8 mouse cellular contexts compared by ENCODE assay signal in the genomic region with DNA sequence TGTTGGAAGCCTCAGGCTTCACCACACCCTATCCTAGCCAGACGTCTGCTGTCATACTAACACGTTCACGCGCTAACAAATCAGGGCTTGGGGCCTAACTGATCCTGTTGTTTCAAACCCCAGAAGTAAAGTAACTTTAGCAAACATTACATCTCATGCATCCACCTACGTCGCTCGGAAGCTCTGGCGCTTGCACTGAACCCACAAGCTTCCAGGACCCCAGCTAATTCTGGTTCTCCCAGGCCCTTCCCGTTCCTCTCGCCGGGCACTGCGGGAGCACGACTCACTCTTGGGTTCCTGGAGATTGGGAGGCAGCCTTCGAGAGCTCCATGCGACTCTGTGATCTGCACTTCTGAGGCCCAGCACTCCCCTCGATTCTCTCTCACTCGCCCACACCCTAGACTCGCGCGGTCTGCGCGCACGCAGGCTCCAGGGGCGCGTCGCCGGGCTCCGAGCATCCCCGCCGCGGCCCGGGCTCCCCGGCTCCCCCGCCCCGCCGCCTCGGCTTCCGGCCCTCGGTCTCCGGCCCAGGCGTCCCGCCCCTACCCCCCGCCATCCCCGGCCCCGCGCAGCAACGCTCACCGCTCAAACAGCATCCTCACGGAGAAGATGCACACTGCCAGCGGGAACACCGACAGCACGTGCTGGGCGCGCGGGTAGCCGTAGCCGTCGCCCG. TPM values are rescaled to one million over a fixed set of nuclear protein-coding genes. Genes with fewer than 3 reads are reported as not detected.
A peak's percentile ranks its signal among the peaks of the same experiment; 100 is the strongest.
DNase-seq lines count a peak whose midpoint lies in the region; ATAC-seq and TF ChIP-seq lines count a peak whose summit lies in the region.

No protein-coding gene starts in this region.

- no peaks in the 10 kb centered on the region for H3K36me3 ChIP-seq in forebrain, embryonic 12.5 days (replicated peaks)
- no peaks in the 10 kb centered on the region for H3K36me3 ChIP-seq in hindbrain, embryonic 15.5 days
- H3K36me3 ChIP-seq in liver, embryonic 14.5 days (replicated peaks; ENCODE audit: control insufficient read depth, insufficient read depth, low read depth) = no peaks in the 10 kb centered on the region

- H3K4me1 ChIP-seq in forebrain, embryonic 12.5 days = peaks cover 25% of the 10 kb centered on the region
- H3K4me1 ChIP-seq in hindbrain, embryonic 15.5 days (replicated peaks) = peaks cover 19% of the 10 kb centered on the region
- H3K4me1 ChIP-seq in liver, embryonic 14.5 days (replicated peaks; ENCODE audit: control insufficient read depth in 2 of 2, insufficient read depth in 2 of 2, low read length in 1 of 2) = peaks cover 5% of the 10 kb centered on the region in 2 experiments; a peak in 2 of 4 replicates
- H3K4me1 ChIP-seq in olfactory bulb, adult 2 months (ENCODE audit: control insufficient read depth, insufficient read depth, low read length) = peaks cover 4% of the 10 kb centered on the region; the same call in 1 of the 2 replicates

- no peak for TF ChIP-seq POLR2A in olfactory bulb, adult 2 months (IDR thresholded peaks at IDR 0.05; ENCODE audit: insufficient read depth, low read depth, low read length)

- no peak for TF ChIP-seq EP300 in liver, embryonic 14.5 days (IDR thresholded peaks at IDR 0.05; ENCODE audit: low read depth)

- under 1% methylated on average over 59 of the region's 59 CpGs for WGBS in forebrain, embryonic 12.5 days
- under 1% methylated on average over 54 of the region's 59 CpGs for WGBS in hindbrain, embryonic 15.5 days
- under 1% methylated on average over 59 of the region's 59 CpGs for WGBS in liver, embryonic 14.5 days (ENCODE audit: insufficient replicate concordance)
- WGBS in olfactory bulb, adult 2 months = under 1% methylated on average over 59 of the region's 59 CpGs

- H3K4me2 ChIP-seq in forebrain, embryonic 12.5 days = peak overlapping the region; percentile 74
- peak overlapping the region; percentile 63 for H3K4me2 ChIP-seq in hindbrain, embryonic 15.5 days
- peak overlapping the region; percentile 84 for H3K4me2 ChIP-seq in liver, embryonic 14.5 days (ENCODE audit: low read depth)

- H3K27ac ChIP-seq in forebrain, embryonic 12.5 days = peak overlapping the region; percentile 94
- H3K27ac ChIP-seq in hindbrain, embryonic 15.5 days (replicated peaks) = peak overlapping the region; percentile 97
- no peak overlapping the region for H3K27ac ChIP-seq in liver, embryonic 14.5 days
- peak overlapping the region; percentile 90 for H3K27ac ChIP-seq in olfactory bulb, adult 2 months (ENCODE audit: insufficient read depth, low read depth, low read length)

- no peaks in the 10 kb centered on the region for H3K27me3 ChIP-seq in forebrain, embryonic 12.5 days
- no peaks in the 10 kb centered on the region for H3K27me3 ChIP-seq in hindbrain, embryonic 15.5 days
- no peaks in the 10 kb centered on the region for H3K27me3 ChIP-seq in liver, embryonic 14.5 days (ENCODE audit: control insufficient read depth, insufficient read depth, low read length)

- TF ChIP-seq CTCF in liver, embryonic 14.5 days (IDR thresholded peaks at IDR 0.05; ENCODE audit: low read depth) = no peak
- no peak for TF ChIP-seq CTCF in olfactory bulb, adult 2 months (IDR thresholded peaks at IDR 0.05; ENCODE audit: insufficient read depth, low read depth, low read length)

- peak overlapping the region; percentile 64 for H3K4me3 ChIP-seq in forebrain, embryonic 12.5 days (replicated peaks)
- H3K4me3 ChIP-seq in hindbrain, embryonic 15.5 days = peak overlapping the region; percentile 94
- H3K4me3 ChIP-seq in liver, embryonic 14.5 days (ENCODE audit: insufficient read depth in 1 of 2, low read depth in 2 of 2, low read length in 2 of 2) = peak overlapping the region; percentile 64 to 65
- peak overlapping the region; percentile 92 for H3K4me3 ChIP-seq in olfactory bulb, adult 2 months (ENCODE audit: insufficient read depth, low read depth, low read length)

- H3K9ac ChIP-seq in forebrain, embryonic 12.5 days = peak overlapping the region; percentile 84
- peak overlapping the region; percentile 86 for H3K9ac ChIP-seq in hindbrain, embryonic 15.5 days
- peak overlapping the region; percentile 45 for H3K9ac ChIP-seq in liver, embryonic 14.5 days (replicated peaks)

- H3K9me3 ChIP-seq in forebrain, embryonic 12.5 days = no peaks in the 10 kb centered on the region
- H3K9me3 ChIP-seq in hindbrain, embryonic 15.5 days = no peaks in the 10 kb centered on the region
- H3K9me3 ChIP-seq in liver, embryonic 14.5 days (ENCODE audit: control insufficient read depth, low read length) = no peaks in the 10 kb centered on the region

- ATAC-seq in cerebellum, adult (ENCODE audit: insufficient number of reproducible peaks, low FRiP score, low TSS enrichment) = peak; percentile 53; the same call in 1 of the 2 replicates
- peak; percentile 84 for ATAC-seq in forebrain, embryonic 12.5 days (ENCODE audit: low FRiP score)
- ATAC-seq in hindbrain, embryonic 15.5 days (ENCODE audit: low FRiP score, low read depth) = peak; percentile 86
- ATAC-seq in liver, embryonic 14.5 days (ENCODE audit: insufficient read depth) = peak; percentile 44

- no peak for DNase-seq in cerebellum, postnatal 36 days
- peak; percentile 9 to 46 for DNase-seq in urinary bladder, adult 18-20 months (ENCODE audit: low spot score in 2 of 2)
- no peak for DNase-seq in urinary bladder, adult 2 months (ENCODE audit: low spot score)
- no peak for DNase-seq in liver, embryonic 14.5 days (ENCODE audit: low read depth in 3 of 3, low spot score in 3 of 3)

RNA-seq across cellular contexts. Expression of a gene that starts 0.9 kb away (rescaled TPM):
- polyA plus RNA-seq in urinary bladder, adult 2 months (2012; rRNA removed) = 35.4 and 43.3 TPM in 2 replicates
- 64.7 and 67.1 TPM in 2 replicates for polyA plus RNA-seq in forebrain, embryonic 12.5 days (2016; fragmentation: Nextera tagmentation; extraction: Ambion mirVana)
- 85.8 and 89.9 TPM in 2 replicates for polyA plus RNA-seq in hindbrain, embryonic 15.5 days (2015; fragmentation: Nextera tagmentation; extraction: Ambion mirVana)
- 4.4 and 5.4 TPM in 2 replicates for polyA plus RNA-seq in liver, embryonic 14.5 days (2012; rRNA removed)
- polyA plus RNA-seq in liver, embryonic 14.5 days (2014; fragmentation: Nextera tagmentation; extraction: Ambion mirVana) = 7.7 and 8.7 TPM in 2 replicates
- not detected in 2 replicates for polyA plus RNA-seq in olfactory bulb, adult 2 months (2012; ENCODE audit: insufficient read depth, insufficient read length, low replicate concordance, missing spikeins)

RNA-seq across cellular contexts. Expression of a gene that starts 46.3 kb away (rescaled TPM):
- 119 and 162 TPM in 2 replicates for polyA plus RNA-seq in urinary bladder, adult 2 months (2012; rRNA removed)
- polyA plus RNA-seq in forebrain, embryonic 12.5 days (2016; fragmentation: Nextera tagmentation; extraction: Ambion mirVana) = 167 and 168 TPM in 2 replicates
- polyA plus RNA-seq in hindbrain, embryonic 15.5 days (2015; fragmentation: Nextera tagmentation; extraction: Ambion mirVana) = 171 and 178 TPM in 2 replicates
- polyA plus RNA-seq in liver, embryonic 14.5 days (2012; rRNA removed) = 67.6 and 77.0 TPM in 2 replicates
- 81.4 and 84.9 TPM in 2 replicates for polyA plus RNA-seq in liver, embryonic 14.5 days (2014; fragmentation: Nextera tagmentation; extraction: Ambion mirVana)
- polyA plus RNA-seq in olfactory bulb, adult 2 months (2012; ENCODE audit: insufficient read depth, insufficient read length, low replicate concordance, missing spikeins) = not detected in 2 replicates

RNA-seq across cellular contexts. Expression of a gene that starts 54.4 kb away (rescaled TPM):
- 11.7 and 14.9 TPM in 2 replicates for polyA plus RNA-seq in urinary bladder, adult 2 months (2012; rRNA removed)
- polyA plus RNA-seq in forebrain, embryonic 12.5 days (2016; fragmentation: Nextera tagmentation; extraction: Ambion mirVana) = 0.57 and 0.72 TPM in 2 replicates
- 3.6 and 4.7 TPM in 2 replicates for polyA plus RNA-seq in hindbrain, embryonic 15.5 days (2015; fragmentation: Nextera tagmentation; extraction: Ambion mirVana)
- 8.1 and 9.1 TPM in 2 replicates for polyA plus RNA-seq in liver, embryonic 14.5 days (2012; rRNA removed)
- polyA plus RNA-seq in liver, embryonic 14.5 days (2014; fragmentation: Nextera tagmentation; extraction: Ambion mirVana) = 5.2 and 5.3 TPM in 2 replicates
- polyA plus RNA-seq in olfactory bulb, adult 2 months (2012; ENCODE audit: insufficient read depth, insufficient read length, low replicate concordance, missing spikeins) = not detected in 2 replicates

Comparison
In these comparisons a context has a peak if more than half of its experiments do, and no peak if none do; other contexts are left out.
1. DNase-seq: peak in urinary bladder, adult 18-20 months (2 of 2); none in cerebellum, postnatal 36 days (0 of 2), urinary bladder, adult 2 months (single experiment) and liver, embryonic 14.5 days (0 of 3).
2. RNA of a gene that starts 46.3 kb away (polyA plus RNA-seq): 171 to 178 TPM in hindbrain, embryonic 15.5 days, 167 to 168 TPM in forebrain, embryonic 12.5 days, 119 to 162 TPM in urinary bladder, adult 2 months and 67.6 to 84.9 TPM in liver, embryonic 14.5 days; not detected in olfactory bulb, adult 2 months; every median in the first group is over 10 times any median in the second.
3. Peak in every context shown above with its lines, with median percentiles within 50 percentile points of each other: ATAC-seq, H3K4me2 ChIP-seq, H3K4me3 ChIP-seq and H3K9ac ChIP-seq.